Mouse (Mus musculus) cerebellum, adult 9-10 months (tissue): ENCODE measurements around the gene Astl.

ENCODE experiments used
- DNase-seq: peaks from one replicate; pipeline ENCODE4 v3.0.0; 2022

Gene Astl

DNA sequence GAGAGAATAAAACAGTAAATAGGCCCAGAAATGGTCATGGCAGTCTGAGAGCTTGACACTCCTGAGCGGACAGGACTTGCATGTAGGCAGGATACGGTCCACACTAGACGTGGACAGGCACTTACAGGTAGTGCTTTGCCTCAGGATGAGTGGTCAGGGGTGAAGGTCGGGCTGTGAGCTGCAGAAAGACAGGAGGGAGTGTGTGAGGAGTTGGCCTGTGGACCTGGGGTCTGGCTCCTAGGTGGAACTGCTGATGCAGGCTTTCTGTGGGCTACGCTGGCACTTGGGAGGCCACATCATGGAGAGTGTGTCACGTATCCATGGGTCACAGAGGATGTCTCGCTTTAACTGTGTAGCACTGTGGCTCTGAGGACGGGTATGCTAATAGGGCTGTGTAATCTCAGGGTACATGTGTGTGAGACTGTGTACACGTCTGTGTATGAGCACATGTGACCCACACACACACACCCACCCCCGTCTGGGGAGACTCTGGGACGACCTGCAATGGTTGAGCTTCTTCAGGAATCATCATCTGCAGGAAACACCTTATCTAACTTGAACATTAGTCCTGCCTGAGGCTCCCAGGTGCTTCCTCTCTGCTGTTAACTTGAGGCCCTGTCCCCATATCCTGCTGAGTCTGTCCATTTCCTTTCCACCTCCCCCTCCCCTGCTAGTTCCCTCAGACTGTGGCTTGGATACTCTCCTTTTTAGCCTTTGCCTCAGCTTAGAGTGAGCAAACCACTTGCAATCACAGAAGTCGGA is 10.2 kb upstream of the Astl start:
- no peak for DNase-seq

DNA sequence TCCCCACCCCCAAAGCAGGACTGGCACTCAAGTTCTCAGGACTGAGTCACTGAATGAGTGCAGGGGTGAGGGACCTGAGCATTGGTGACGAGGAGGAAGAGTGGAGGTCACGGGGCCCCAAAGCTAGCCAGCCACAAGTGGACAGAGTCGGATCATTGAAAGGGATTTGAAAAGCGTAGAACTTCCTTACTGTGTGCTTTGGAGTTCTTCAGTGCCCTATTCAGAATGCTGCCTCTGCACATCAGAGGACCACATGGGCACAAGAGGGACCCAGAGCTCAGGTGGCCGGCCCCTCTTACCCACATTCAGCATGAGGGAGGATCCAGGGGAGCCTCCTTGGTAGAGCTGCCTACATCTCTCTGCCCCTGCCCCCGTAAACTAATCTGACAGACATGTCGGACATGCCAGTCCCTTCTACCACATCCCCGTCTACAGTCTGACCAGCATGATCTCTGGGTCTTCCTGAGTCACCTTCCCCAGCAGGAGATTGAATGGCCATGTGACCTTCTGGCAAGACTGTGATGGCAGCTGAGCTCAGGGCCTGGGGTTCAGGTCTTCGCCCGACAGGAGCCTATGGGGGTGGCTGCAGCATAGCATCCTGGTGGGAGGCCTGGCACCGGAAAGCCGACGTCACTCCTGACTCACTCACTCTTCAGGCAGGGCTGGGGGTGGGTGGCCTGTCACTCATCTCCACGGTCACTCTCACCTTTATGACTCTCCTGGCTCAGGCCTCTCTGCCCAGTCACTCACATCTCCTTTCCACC is 5.5 kb upstream of the Astl start:
- DNase-seq, result no peak

DNA sequence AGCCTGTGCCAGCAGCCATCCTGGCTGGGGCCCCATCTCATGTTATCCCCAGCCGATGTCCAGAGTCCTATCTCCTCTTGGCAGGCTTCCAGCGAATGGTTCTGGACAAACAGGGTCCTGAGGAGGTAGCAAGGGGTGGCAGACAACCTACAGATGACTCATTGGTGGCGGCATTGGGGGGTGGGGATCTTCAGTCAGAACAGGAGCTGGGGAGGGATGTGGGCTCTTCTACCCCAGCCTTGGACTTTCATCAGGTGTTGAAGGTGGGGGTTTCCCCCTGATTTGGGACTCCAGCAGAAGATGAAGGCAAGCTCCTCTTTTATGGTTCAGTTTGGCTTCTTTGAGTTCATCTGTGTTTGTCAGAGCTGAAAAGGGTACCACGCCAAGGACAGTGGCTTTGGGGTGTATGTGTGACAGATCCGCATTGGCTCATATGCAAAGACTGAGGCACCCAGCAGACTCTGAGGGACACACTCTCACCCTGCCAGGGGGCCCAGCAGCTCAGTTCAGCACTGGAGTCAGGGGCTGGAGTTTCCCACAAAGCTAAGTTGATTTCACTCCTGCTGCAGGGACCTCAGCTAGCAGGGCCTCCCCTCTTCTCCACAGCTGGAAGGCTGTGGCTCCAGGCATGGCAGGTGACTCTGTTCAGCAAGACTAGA is 4.4 kb upstream of the Astl start:
- DNase-seq, result no peak

DNA sequence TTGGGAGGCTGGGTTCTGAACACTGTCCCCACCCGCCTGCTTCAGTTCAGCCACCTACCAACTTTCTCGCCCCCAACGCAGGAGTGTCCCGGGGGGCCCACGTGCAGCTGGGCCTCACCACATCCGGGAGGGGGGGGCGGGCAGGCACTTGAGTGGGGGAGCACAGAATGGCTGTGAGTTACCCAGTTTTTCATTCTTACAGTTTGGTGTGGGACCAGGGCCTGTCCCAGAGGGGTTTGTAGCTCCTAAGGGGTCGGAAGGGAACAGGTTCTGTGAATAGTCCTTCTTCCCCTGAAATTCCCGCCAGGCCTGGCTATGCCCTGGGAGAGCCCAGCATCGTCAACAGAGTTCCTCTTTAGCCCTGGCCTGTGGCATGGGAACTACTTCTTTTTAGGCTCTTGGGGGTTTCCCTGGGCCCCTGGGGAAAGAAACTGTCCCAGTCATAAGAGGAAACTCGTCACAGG is 3.3 kb upstream of the Astl start:
- DNase-seq, result no peak

DNA sequence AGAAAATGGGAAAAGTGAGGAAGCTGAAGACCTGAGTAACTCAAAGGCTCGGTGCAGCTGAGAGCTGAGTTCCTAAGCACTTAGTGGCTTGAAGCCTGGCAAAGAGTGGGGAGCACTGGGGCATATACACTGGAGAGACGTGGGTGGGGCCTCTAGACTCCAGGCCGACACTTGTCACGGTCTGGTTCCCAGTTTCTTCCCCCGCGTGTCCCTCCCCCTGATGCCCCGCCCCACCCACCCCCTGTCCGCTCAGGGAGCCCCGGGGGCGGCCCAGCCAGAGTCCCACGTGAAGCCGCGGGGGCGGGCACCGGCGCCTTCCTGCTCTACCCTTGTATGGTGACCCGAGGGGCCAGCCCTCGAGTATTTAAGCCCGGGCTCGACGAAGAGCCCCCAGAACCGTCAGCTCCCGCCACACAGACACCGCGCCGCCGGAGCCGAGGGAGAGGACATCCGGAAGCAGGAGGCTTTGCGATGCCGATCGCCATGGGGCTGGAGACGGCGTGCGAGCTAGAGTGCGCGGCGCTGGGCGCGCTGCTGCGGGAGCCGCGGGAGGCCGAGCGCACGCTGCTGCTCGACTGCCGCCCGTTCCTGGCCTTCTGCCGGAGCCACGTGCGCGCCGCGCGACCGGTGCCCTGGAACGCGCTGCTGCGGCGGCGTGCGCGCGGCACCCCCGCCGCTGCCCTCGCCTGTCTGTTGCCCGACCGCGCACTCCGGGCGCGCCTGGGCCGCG is 2.5 kb upstream of the Astl start, which contains the start of gene Dusp2:
Gene Dusp2, plus strand, starts transcription at position 393 of the 730 bp plus-strand sequence.
- peak; percentile 45 for DNase-seq

DNA sequence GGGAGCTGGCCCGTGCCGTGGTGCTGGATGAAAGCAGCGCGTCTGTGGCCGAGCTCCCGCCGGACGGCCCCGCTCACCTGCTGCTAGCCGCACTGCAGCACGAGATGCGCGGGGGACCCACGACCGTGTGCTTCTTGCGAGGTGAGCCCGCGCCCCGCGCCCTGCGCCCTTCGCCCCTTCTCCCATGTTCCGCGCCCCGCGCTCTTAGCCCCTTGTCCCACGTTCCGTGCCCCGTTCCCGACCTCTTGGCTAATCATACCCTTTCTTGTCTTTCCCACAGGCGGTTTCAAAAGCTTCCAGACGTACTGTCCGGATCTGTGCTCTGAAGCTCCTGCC is 2.0 kb upstream of the Astl start:
- no peak for DNase-seq

DNA sequence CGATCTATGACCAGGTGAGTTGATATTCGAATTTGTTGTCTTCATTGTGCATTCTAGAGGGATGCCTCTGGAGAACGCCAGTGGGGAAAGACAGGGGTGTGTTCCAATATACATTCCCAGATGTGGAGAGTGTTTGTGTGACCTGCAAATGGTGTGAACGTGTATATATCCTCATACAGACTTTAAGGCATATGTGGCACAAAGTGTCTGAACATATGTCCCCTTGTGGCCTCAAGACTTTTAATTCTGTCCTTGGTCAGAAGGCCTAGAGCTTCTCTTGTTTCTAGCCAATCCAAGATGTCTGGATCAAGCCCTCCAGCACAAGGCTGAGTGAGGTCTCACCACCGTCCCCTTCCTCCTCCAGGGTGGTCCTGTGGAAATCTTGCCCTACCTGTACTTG is 1.6 kb upstream of the Astl start:
- DNase-seq, result peak; percentile 26

DNA sequence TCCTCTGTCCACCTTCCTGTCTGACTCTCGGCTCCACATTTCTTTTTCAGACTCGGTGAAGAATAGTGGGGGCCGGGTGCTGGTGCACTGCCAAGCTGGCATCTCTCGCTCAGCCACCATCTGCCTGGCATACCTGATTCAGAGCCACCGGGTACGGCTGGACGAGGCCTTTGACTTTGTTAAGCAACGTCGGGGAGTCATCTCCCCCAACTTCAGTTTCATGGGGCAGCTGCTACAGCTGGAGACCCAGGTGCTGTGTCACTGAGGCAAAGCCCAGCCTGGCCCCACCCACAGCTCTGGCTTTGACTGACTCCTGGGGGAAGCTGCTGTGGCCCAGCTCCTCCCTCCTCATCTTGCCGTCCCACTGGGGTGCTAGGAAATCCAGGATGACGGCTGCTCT is 908 bp upstream of the Astl start:
- DNase-seq, result peak; percentile 44

DNA sequence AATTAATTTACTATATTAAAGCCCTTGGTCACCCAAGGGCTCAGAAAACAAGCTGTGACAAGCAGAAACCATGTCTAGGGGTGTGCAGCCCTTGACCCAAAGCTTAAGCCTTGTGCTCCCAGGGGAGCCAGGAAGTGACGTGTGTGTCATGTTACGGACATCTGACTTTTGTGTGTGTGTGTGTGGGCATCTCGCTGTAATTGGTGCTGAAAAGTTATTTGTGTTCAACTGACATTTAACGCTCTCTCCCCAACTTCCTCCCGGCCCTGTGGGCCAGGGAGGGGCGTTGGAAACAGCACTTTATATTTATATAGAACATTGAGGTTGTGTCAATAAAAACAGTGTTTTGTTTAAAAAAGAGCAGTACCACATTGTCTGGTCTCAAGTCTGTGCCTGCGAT is 427 bp upstream of the Astl start:
- DNase-seq, result no peak

DNA sequence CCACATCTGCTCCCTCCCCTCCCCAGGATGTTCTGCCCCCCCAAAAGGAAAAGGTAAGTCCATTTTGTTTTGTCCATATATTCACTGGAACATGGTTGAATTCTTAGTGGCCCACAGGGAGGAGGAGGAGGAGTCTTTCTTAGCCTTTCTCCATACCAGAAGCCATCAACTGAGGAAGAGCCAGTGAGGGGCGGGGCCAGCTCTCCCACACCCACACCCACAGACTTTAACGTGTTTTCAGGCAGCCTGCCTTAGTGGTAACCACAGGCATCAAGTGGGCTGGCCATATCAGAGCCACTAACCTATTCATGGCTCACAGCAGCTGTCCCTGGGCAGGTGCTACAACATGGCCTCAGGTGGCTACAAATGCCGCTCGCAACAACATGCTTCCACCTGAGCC is 394 bp downstream of the Astl start:
- DNase-seq, result no peak

DNA sequence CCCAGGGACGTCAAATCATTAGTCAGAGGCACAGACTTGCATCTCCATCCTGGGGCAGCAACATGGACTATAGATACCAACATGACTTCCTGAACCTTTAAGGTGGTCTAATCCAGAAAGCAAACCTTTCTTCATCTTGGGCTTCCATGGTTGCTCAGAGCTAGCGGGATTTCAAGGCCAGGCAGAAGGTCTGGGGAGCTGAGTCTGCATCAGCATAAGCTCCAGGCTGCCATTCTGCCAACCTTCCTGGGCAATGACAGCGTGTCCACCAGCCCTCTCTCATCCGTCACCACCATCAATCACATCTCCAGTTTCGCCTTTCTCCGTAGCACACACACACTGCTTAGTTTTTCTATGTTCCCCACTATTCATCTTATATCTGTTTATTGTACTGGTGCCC is 823 bp downstream of the Astl start:
- DNase-seq, result no peak

DNA sequence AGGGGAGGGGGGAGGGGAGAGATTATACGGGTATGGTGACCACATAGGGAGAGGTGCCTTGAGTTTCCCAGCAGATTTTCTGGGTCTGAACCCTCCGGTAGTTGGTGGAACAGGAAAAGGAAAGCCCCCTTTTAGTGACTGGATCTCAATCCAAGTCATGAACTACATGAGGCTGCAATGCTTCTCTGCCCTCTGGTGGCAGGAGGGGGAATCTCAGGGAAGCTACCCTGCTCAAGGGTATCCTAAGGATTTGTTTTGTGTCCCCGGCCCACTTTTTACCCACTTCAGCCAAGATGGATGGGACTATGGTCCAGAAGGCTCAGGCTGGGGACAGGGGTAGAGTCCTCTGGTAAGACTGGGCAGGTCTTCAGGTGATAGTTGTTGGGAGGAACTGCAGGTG is 2.7 kb downstream of the Astl start:
- DNase-seq, result peak; percentile 51

DNA sequence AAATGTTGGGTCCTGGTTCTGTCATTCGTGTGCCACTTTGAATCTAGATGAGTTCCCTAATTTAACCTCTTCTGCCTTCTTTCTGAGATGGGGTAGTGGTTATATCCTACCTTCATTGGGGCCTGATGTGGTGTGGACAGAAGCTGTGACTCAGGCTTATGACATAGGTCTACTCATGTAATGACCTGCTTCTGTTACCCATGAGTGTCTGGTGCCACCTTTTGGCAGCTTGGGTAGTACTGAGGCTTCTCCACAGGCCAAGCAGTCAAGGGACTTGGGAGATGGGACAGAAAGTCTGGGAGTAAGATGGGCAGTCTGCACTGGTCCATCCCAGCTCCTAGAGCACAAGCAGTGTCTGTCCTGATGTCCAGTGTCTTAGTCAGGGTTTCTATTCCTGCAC is 7.9 kb downstream of the Astl start:
- no peak for DNase-seq

DNA sequence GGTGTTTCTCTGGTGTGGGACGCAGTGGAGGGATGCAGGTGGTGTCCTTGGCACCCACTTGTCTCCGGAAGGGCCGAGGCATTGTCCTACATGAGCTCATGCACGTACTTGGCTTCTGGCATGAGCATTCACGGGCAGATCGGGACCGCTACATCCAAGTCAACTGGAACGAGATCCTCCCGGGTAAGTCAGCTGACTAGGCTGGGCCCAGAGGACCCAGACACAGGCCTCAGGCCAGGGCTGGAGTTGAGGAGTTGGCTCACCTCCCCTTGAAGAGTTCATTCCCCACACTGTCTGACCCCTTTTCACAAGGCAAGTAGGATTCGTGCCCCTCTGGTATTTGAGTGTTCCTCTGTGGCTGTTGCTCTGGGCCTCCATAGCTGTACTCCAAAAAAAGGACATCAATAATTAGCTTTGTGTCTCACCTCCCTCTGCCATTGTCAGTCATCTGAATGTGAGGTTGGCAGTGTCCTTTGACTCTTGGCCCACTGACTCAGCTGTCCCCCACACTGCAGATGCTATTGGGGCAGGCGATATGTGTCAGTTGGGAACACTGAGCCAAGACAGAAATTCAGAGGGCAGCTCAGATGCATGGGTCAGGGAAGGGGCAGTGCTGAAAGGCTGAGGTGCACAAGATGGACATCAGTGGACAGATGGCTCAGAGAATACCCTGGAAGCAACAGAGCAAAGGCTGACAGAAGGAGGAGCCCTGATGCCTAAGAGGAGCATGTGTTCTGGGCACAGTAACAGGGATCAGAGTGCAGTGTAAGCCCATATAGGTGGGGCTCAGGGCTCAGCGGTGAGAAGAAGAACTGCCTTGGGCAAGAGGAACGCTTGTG is 8.9 kb downstream of the Astl start:
- no peak for DNase-seq

DNA sequence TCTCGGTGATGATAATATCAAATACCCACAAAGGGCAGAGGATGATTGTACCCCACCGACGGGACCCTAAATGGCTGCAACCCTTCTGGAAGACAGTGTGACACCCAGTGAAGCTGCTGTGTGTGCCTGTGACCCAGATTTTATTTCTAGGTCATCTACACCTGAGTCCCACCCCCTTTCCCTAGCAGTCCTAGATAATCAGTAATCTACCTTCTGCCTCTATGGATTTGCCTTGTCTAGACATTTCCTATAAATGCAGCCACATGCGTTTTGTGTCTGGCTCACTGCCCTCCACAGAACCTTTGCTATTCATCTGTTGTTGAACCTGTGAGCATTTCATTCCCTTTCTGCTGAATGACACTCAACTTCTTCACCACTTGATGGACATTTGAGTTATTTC is 15.4 kb downstream of the Astl start:
- no peak for DNase-seq

DNA sequence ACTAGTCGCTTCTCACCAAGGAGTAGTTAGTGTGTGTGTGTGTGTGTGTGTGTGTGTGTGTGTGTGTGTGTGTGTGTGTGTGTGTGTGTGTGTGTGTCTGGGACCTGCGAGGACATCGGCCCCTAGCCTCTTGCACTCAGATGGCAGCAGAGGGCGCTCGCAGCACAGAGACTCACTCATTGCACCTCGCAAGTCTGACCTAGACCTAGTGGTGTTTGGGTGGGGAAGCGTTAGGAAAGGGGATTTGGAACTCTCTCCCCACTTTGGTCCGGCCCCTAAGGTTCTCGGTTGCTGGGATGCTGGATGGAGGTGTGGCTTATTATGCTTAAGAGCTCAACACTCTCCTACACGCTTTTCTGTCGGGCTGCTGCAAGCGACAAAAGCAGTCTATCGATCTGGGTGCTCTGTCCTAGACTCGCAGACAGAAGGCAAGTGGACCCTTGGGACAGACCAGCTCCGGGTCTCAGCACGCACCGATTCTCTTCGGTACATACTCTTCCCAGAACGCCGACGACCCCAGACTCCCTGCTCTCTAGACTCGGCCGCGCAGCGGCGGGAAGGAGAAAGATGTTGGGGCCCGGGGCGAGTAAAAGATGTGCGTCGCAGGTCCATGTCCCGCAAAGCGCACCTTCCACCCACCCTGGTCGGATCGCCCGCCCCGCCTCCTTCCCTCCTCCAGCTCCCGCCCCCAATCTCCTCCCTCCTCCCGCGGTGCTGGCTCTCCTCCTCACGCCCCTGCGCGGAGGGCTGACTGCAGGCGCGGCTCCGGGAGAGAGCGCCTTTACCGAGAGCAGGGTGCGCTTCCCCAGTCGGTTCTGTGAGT is 24.2 kb downstream of the Astl start, which contains the start of gene Adra2b:
Gene Adra2b, plus strand, starts transcription at position 750 of the 823 bp plus-strand sequence.
- peak; percentile 64 for DNase-seq

DNA sequence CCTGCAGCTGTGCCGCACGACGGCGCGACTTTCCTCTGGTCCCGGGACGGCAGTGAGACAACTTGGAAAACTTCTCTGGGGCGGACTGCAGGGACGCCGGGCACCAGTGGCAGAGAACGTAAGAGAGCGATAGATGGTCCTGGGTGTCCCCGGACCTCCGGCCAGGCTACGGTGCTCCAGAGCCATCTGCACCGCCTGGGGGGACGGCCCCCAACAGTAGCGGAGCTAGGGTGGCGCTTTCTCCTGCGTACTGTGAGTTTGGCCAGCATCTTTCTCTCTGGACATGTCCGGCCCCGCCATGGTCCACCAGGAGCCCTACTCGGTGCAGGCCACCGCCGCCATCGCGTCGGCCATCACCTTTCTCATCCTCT is 24.8 kb downstream of the Astl start:
- DNase-seq, result no peak

DNA sequence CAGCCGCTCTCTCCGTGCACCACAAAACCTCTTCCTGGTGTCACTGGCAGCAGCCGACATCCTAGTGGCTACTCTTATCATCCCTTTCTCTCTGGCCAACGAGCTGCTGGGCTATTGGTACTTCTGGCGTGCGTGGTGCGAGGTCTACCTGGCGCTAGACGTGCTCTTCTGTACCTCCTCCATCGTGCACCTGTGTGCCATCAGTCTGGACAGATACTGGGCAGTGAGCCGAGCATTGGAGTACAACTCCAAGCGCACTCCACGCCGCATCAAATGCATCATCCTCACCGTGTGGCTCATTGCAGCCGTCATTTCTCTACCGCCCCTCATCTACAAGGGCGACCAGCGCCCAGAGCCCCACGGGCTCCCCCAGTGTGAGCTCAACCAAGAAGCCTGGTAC is 25.3 kb downstream of the Astl start:
- DNase-seq, result no peak

DNA sequence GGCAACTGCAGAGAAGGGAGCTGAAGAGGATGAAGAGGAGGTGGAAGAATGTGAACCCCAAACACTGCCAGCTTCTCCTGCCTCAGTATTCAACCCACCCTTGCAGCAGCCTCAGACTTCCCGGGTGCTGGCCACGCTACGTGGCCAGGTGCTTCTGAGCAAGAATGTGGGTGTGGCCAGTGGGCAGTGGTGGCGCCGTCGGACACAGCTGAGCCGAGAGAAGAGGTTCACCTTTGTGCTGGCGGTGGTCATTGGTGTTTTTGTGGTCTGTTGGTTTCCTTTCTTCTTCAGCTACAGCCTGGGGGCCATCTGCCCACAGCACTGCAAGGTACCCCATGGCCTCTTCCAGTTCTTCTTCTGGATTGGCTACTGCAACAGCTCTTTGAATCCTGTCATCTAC is 26.0 kb downstream of the Astl start:
- no peak for DNase-seq

DNA sequence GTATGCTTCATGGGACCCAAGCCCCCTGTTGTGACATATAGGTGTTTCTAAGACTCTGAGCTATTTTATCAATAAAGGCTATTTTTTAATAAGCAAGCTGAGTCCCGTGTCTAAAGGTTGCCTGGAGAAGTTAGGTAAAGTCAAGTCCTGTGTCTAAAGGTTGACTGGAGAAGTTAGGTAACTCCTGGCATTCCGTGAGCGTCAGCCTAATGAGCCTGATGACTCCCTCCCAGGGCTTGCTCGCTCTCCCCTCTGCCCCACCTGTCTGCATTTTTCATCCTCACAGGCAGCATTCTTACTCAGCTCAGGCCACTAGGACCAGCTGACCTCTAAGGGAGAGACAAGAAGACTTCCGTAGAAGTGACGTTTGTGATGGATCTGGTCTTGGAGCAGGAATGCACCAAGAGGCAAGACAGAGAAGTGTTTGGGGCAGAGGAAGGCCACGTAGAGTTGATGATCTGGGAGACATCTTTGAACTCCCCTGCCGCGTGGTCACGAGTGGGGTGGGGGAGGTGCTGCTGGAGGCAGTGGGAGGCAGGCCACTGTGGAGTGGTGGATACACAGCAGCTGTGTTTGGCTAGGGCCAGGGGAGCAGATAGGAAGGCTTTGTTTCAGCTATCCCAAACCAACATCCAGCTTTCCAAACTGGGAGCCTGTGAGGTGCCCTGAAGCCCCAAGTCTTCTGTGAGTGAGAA is 28.8 kb downstream of the Astl start:
- DNase-seq, result no peak
